Mouse (Mus musculus) hindbrain, embryonic 16.5 days (tissue): ENCODE results near the gene Relch. TPM values are rescaled to one million over a fixed set of nuclear protein-coding genes. Genes with fewer than 3 reads are reported as not detected.

Experiments used
- ATAC-seq: fragments of 200-750 bp; cut with Nextera tagmentation; 2 replicates; pipeline ENCODE4 v1.8.0; 2017; ENCODE audit warnings: moderate TSS enrichment, moderate library complexity
- H3K27ac ChIP-seq: fragments of 300-500 bp; sonication (generic); 2 replicates; pipeline ENCODE4 v1.5.1; 2014; ENCODE audit warnings: low read depth, mild to moderate bottlenecking, control low read depth, low read length, moderate library complexity
- H3K27me3 ChIP-seq: fragments of 300-500 bp; sonication (generic); replicated peaks from 2 replicates; pipeline ENCODE4 v1.6.1; 2014; ENCODE audit warnings: low read length; ENCODE audit not compliant: control insufficient read depth, insufficient read depth
- H3K36me3 ChIP-seq: fragments of 300-500 bp; sonication (generic); 2 replicates; pipeline ENCODE4 v1.6.1; 2014; ENCODE audit warnings: mild to moderate bottlenecking, low read length, moderate library complexity, mixed read lengths; ENCODE audit not compliant: control insufficient read depth, insufficient read depth
- H3K4me1 ChIP-seq: fragments of 300-500 bp; sonication (generic); 2 replicates; pipeline ENCODE4 v1.6.1; 2014; ENCODE audit warnings: low read depth, low read length; ENCODE audit not compliant: control insufficient read depth, insufficient read depth
- H3K4me2 ChIP-seq: fragments of 300-500 bp; sonication (generic); 2 replicates; pipeline ENCODE4 v1.6.1; 2014; ENCODE audit warnings: mild to moderate bottlenecking, low read length, control low read depth, moderate library complexity
- H3K4me3 ChIP-seq: fragments of 300-500 bp; sonication (generic); 2 replicates; pipeline ENCODE4 v1.5.1; 2014; ENCODE audit warnings: mild to moderate bottlenecking, low read length, control low read depth, moderate library complexity
- H3K9ac ChIP-seq: fragments of 300-500 bp; sonication (generic); 2 replicates; pipeline ENCODE4 v1.6.1; 2014; ENCODE audit warnings: low read depth, mild to moderate bottlenecking, control low read depth, low read length, moderate library complexity
- H3K9me3 ChIP-seq: fragments of 300-500 bp; sonication (generic); 2 replicates; pipeline ENCODE4 v1.6.1; 2014; ENCODE audit warnings: mild to moderate bottlenecking, low read length, moderate library complexity; ENCODE audit not compliant: control insufficient read depth
- WGBS: fragments of 180-500 bp; shearing (Covaris S2); extraction: QIAGEN DNeasy Blood & Tissue Kit; methylation state at CpG from one replicate; pipeline ENCODE4 v1.1.7; 2014; 5-methylcytosine and 5-hydroxymethylcytosine counted together
- polyA plus RNA-seq: library from polyadenylated mRNA; unstranded; fragments of >200 nt; fragmentation: Nextera tagmentation; extraction: Ambion mirVana; gene quantifications from 2 replicates; pipeline ENCODE4 v1.2.1, GENCODE M21; 2015

Gene Relch
- polyA plus RNA-seq, result 33.9 and 40.1 TPM in 2 replicates

GRCm38 (mm10) chr1:105663171-105663961 is at the start of gene Relch, which contains the start of gene Pign:
Gene Relch, plus strand, starts transcription at chr1:105663861.
Gene Pign, minus strand, starts transcription at chr1:105663677.
- H3K4me1 ChIP-seq, result peaks cover 10% of the 10 kb centered on the region
- WGBS, result under 1% methylated on average over 41 of the region's 41 CpGs
- no peaks in the 10 kb centered on the region for H3K36me3 ChIP-seq
- H3K4me2 ChIP-seq, result peak within 1 kb of the TSS; percentile 93
- no peaks in the 10 kb centered on the region for H3K9me3 ChIP-seq
- H3K9ac ChIP-seq, result peak within 1 kb of the TSS; percentile 79
- peak within 1 kb of the TSS; percentile 91 for H3K27ac ChIP-seq
- peak within 1 kb of the TSS; percentile 65 for H3K4me3 ChIP-seq
- peak; percentile 99 for ATAC-seq
- H3K27me3 ChIP-seq, result no peaks in the 10 kb centered on the region

- 45% methylated on average over 3 of the region's 3 CpGs for WGBS
- peak; percentile 77 for ATAC-seq
- no peak overlapping the region for H3K4me3 ChIP-seq
- H3K27me3 ChIP-seq, result no peaks in the 10 kb centered on the region
- H3K27ac ChIP-seq, result no peak overlapping the region
- no peak overlapping the region for H3K4me2 ChIP-seq
- no peak overlapping the region for H3K9ac ChIP-seq
- H3K36me3 ChIP-seq, result no peaks in the 10 kb centered on the region
- H3K4me1 ChIP-seq, result no peaks in the 10 kb centered on the region
- H3K9me3 ChIP-seq, result no peaks in the 10 kb centered on the region
Measured at GRCm38 (mm10) chr1:105630481-105630880, 33.2 kb upstream of the Relch start.

GRCm38 (mm10) chr1:105644093-105644492 is 19.6 kb upstream of the Relch start:
- ATAC-seq, result no peak
- WGBS, result 88% methylated on average over 3 of the region's 3 CpGs
- Histone ChIP-seq H3K4me1 (no peaks in the 10 kb centered on the region), H3K4me3 (no peak overlapping the region), H3K36me3 (peaks cover 5% of the 10 kb centered on the region), H3K27ac (no peak overlapping the region), H3K9me3 (no peaks in the 10 kb centered on the region), H3K9ac (no peak overlapping the region), H3K27me3 (no peaks in the 10 kb centered on the region), H3K4me2 (no peak overlapping the region)

GRCm38 (mm10) chr1:105650650-105651049 is 13.0 kb upstream of the Relch start:
- no peak for ATAC-seq
- no peaks in the 10 kb centered on the region for H3K27me3 ChIP-seq
- H3K9ac ChIP-seq, result no peak overlapping the region
- peaks cover 5% of the 10 kb centered on the region for H3K36me3 ChIP-seq
- no peaks in the 10 kb centered on the region for H3K4me1 ChIP-seq
- H3K4me2 ChIP-seq, result no peak overlapping the region
- H3K9me3 ChIP-seq, result no peaks in the 10 kb centered on the region
- no peak overlapping the region for H3K4me3 ChIP-seq
- H3K27ac ChIP-seq, result no peak overlapping the region
- WGBS, result 92% methylated on average over 1 of the region's 1 CpGs

GRCm38 (mm10) chr1:105653981-105654380 is 9.7 kb upstream of the Relch start:
- 97% methylated on average over 1 of the region's 1 CpGs for WGBS
- H3K36me3 ChIP-seq, result no peaks in the 10 kb centered on the region
- no peak overlapping the region for H3K27ac ChIP-seq
- H3K4me2 ChIP-seq, result no peak overlapping the region
- no peak overlapping the region for H3K9ac ChIP-seq
- H3K27me3 ChIP-seq, result no peaks in the 10 kb centered on the region
- ATAC-seq, result no peak
- no peaks in the 10 kb centered on the region for H3K9me3 ChIP-seq
- no peaks in the 10 kb centered on the region for H3K4me1 ChIP-seq
- no peak overlapping the region for H3K4me3 ChIP-seq

GRCm38 (mm10) chr1:105660015-105660414 is 3.6 kb upstream of the Relch start:
- no peaks in the 10 kb centered on the region for H3K9me3 ChIP-seq
- no peaks in the 10 kb centered on the region for H3K36me3 ChIP-seq
- H3K9ac ChIP-seq, result no peak overlapping the region
- H3K4me2 ChIP-seq, result no peak overlapping the region
- no peak overlapping the region for H3K27ac ChIP-seq
- no peaks in the 10 kb centered on the region; the same call in 1 of the 2 replicates for H3K4me1 ChIP-seq
- WGBS, result 17% methylated on average over 3 of the region's 3 CpGs
- ATAC-seq, result no peak
- H3K27me3 ChIP-seq, result no peaks in the 10 kb centered on the region
- no peak overlapping the region for H3K4me3 ChIP-seq

- Histone ChIP-seq H3K9me3 (no peaks in the 10 kb centered on the region), H3K9ac (peak overlapping the region; percentile 79), H3K4me2 (peak overlapping the region; percentile 93), H3K4me1 (peaks cover 10% of the 10 kb centered on the region), H3K27ac (no peak overlapping the region), H3K4me3 (peak overlapping the region; percentile 65), H3K36me3 (no peaks in the 10 kb centered on the region), H3K27me3 (no peaks in the 10 kb centered on the region)
- no peak for ATAC-seq
- 10% methylated on average over 6 of the region's 6 CpGs for WGBS
Measured at GRCm38 (mm10) chr1:105662820-105663170, 866 bp upstream of the Relch start.

GRCm38 (mm10) chr1:105663962-105664812 is 526 bp downstream of the Relch start:
- H3K4me3 ChIP-seq, result peak overlapping the region; percentile 65
- peak overlapping the region; percentile 64 for H3K4me2 ChIP-seq
- peak overlapping the region; percentile 91 for H3K27ac ChIP-seq
- no peaks in the 10 kb centered on the region for H3K9me3 ChIP-seq
- peaks cover 12% of the 10 kb centered on the region for H3K4me1 ChIP-seq
- under 1% methylated on average over 66 of the region's 68 CpGs for WGBS
- ATAC-seq, result peak; percentile 9; the same call in 1 of the 2 replicates
- H3K36me3 ChIP-seq, result no peaks in the 10 kb centered on the region
- H3K27me3 ChIP-seq, result no peaks in the 10 kb centered on the region
- H3K9ac ChIP-seq, result peak overlapping the region; percentile 76

- Histone ChIP-seq H3K4me2 (no peak overlapping the region), H3K4me3 (no peak overlapping the region), H3K9me3 (no peaks in the 10 kb centered on the region), H3K27me3 (no peaks in the 10 kb centered on the region), H3K4me1 (peaks cover 12% of the 10 kb centered on the region), H3K9ac (no peak overlapping the region), H3K36me3 (no peaks in the 10 kb centered on the region), H3K27ac (no peak overlapping the region)
- no peak for ATAC-seq
Measured at GRCm38 (mm10) chr1:105669700-105670099, 6.0 kb downstream of the Relch start.
